ENCODE assay signal across 24 mouse cellular contexts in the genomic region with DNA sequence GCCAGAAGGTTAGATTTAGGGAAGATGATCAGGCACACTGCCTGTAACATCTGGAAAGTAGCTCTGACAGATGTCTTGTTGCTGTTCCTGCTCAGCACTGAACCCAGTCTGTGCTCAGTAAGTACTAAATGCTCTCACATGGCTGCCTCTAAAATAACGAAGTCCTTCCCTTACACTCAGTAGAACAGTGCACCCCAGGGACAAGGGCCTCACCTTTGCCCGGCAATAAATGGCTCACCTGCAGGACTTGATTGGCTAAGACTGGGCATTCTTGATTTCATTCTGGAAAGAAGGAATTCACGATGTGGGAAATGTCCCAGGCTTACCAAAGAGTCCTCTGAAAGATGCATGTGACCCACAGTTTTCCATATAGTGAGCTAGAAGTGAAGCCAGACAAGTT. TPM values are rescaled to one million over a fixed set of nuclear protein-coding genes. Genes with fewer than 3 reads are reported as not detected.
DNase-seq lines count a peak whose midpoint lies in the region; ATAC-seq and TF ChIP-seq lines count a peak whose summit lies in the region.
"Had no signal": no experiment of that assay in that cellular context is flagged by ENCODE, and none has a peak within 500 bp of the region (broad histone marks: within the 10 kb centered on the region; RNA-seq: fewer than 3 reads in every experiment).

No protein-coding gene starts in this region.

- TF ChIP-seq CTCF in heart, adult 2 months (IDR thresholded peaks at IDR 0.05) = no peak
- TF ChIP-seq CTCF in intestine, postnatal 0 days (IDR thresholded peaks at IDR 0.05; ENCODE audit: low read depth) = no peak

- no peak overlapping the region for H3K27ac ChIP-seq in heart, adult 2 months
- H3K27ac ChIP-seq in midbrain, embryonic 11.5 days (ENCODE audit: low read depth, low read length) = no peak overlapping the region
- no peak overlapping the region for H3K27ac ChIP-seq in midbrain, embryonic 13.5 days
- H3K27ac ChIP-seq in intestine, postnatal 0 days (ENCODE audit: low read depth, low read length) = no peak overlapping the region
- H3K27ac ChIP-seq: embryonic facial prominence, embryonic 10.5 days; embryonic facial prominence, embryonic 12.5 days; forebrain, embryonic 13.5 days; forebrain, embryonic 15.5 days had no signal

- 82% methylated on average over 3 of the region's 3 CpGs for WGBS in heart, adult 2 months
- 81% methylated on average over 3 of the region's 3 CpGs for WGBS in midbrain, embryonic 11.5 days
- 74% methylated on average over 3 of the region's 3 CpGs for WGBS in midbrain, embryonic 13.5 days
- WGBS in intestine, postnatal 0 days = 35% methylated on average over 3 of the region's 3 CpGs

- TF ChIP-seq POLR2A in heart, adult 2 months (IDR thresholded peaks at IDR 0.05; ENCODE audit: insufficient read depth, low read depth, low read length) = no peak

- H3K9ac ChIP-seq in heart, adult 2 months (ENCODE audit: low read depth, low read length) = no peak overlapping the region
- H3K9ac ChIP-seq in midbrain, embryonic 11.5 days (ENCODE audit: low read length) = no peak overlapping the region
- H3K9ac ChIP-seq in midbrain, embryonic 13.5 days (replicated peaks) = no peak overlapping the region
- no peak overlapping the region for H3K9ac ChIP-seq in intestine, postnatal 0 days (ENCODE audit: low read depth, low read length)
- H3K9ac ChIP-seq: embryonic facial prominence, embryonic 12.5 days; forebrain, embryonic 13.5 days; forebrain, embryonic 15.5 days had no signal

- no peaks in the 10 kb centered on the region for H3K36me3 ChIP-seq in heart, adult 2 months (ENCODE audit: control insufficient read depth, insufficient read depth, low read length)
- H3K36me3 ChIP-seq in midbrain, embryonic 11.5 days (ENCODE audit: control insufficient read depth, insufficient read depth, low read length) = no peaks in the 10 kb centered on the region
- no peaks in the 10 kb centered on the region for H3K36me3 ChIP-seq in midbrain, embryonic 13.5 days
- H3K36me3 ChIP-seq in intestine, postnatal 0 days (ENCODE audit: control insufficient read depth, insufficient read depth) = no peaks in the 10 kb centered on the region
- H3K36me3 ChIP-seq: embryonic facial prominence, embryonic 10.5 days; embryonic facial prominence, embryonic 12.5 days; forebrain, embryonic 15.5 days; G1E had no signal

- H3K4me1 ChIP-seq in heart, adult 2 months (ENCODE audit: control insufficient read depth, insufficient read depth, low read length) = no peaks in the 10 kb centered on the region
- H3K4me1 ChIP-seq in midbrain, embryonic 11.5 days (ENCODE audit: control insufficient read depth, insufficient read depth, low read length) = peaks cover 8% of the 10 kb centered on the region
- H3K4me1 ChIP-seq in midbrain, embryonic 13.5 days (replicated peaks) = peaks cover 5% of the 10 kb centered on the region; the same call in 1 of the 2 replicates
- H3K4me1 ChIP-seq in intestine, postnatal 0 days (replicated peaks; ENCODE audit: control insufficient read depth, insufficient read depth, low read length) = no peaks in the 10 kb centered on the region
- H3K4me1 ChIP-seq: embryonic facial prominence, embryonic 12.5 days; forebrain, embryonic 15.5 days had no signal

- H3K4me2 ChIP-seq in midbrain, embryonic 11.5 days = no peak overlapping the region
- H3K4me2 ChIP-seq in midbrain, embryonic 13.5 days (replicated peaks) = no peak overlapping the region
- no peak overlapping the region for H3K4me2 ChIP-seq in intestine, postnatal 0 days (replicated peaks; ENCODE audit: low read depth)
- H3K4me2 ChIP-seq: embryonic facial prominence, embryonic 12.5 days; forebrain, embryonic 13.5 days; forebrain, embryonic 15.5 days had no signal

- peak; percentile 33 for DNase-seq in heart, adult 11 months
- DNase-seq in heart, adult 2 months = no peak
- peak; percentile 54 for DNase-seq in midbrain, embryonic 11.5 days (ENCODE audit: low spot score, missing footprints)
- DNase-seq in lung, postnatal 4 days = no peak
- DNase-seq: adrenal gland, adult 8-10 months; adrenal gland, postnatal 14 days; adrenal gland, postnatal 36 days; B cell, adult 2 months; cerebellum, adult 11-12 months; cerebellum, adult 2 months; cerebellum, adult 9-10 months; cerebellum, postnatal 10 days; cerebellum, postnatal 25 days had no signal

- intact Hi-C loops in heart, adult 2 months (cut with DNase I) = no loop called here

- no peaks in the 10 kb centered on the region for H3K79me2 ChIP-seq in heart, adult 2 months (replicated peaks; ENCODE audit: control insufficient read depth, insufficient read depth, low read length)

- no peak overlapping the region for H3K4me3 ChIP-seq in heart, adult 2 months
- H3K4me3 ChIP-seq in midbrain, embryonic 11.5 days (ENCODE audit: low read depth, low read length) = no peak overlapping the region
- no peak overlapping the region for H3K4me3 ChIP-seq in midbrain, embryonic 13.5 days (replicated peaks)
- H3K4me3 ChIP-seq in intestine, postnatal 0 days (ENCODE audit: low read depth, low read length) = no peak overlapping the region
- H3K4me3 ChIP-seq: embryonic facial prominence, embryonic 10.5 days; embryonic facial prominence, embryonic 12.5 days; forebrain, embryonic 13.5 days; forebrain, embryonic 15.5 days had no signal

- ATAC-seq in midbrain, embryonic 11.5 days (ENCODE audit: low FRiP score) = no peak
- ATAC-seq in midbrain, embryonic 13.5 days = no peak
- ATAC-seq in intestine, postnatal 0 days = peak; percentile 69; the same call in 1 of the 2 replicates
- ATAC-seq: activated CD4-positive, CD25-positive, alpha-beta regulatory T cell, adult 4 months; CD4-positive, CD25-positive, alpha-beta regulatory T cell, adult 4 months; forebrain, embryonic 13.5 days; forebrain, embryonic 15.5 days; Patski had no signal

- TF ChIP-seq EP300 in heart, adult 2 months (IDR thresholded peaks at IDR 0.05; ENCODE audit: insufficient read depth, low read depth, low read length) = no peak

- no peaks in the 10 kb centered on the region for H3K27me3 ChIP-seq in heart, adult 2 months (ENCODE audit: control insufficient read depth, insufficient read depth, low read length)
- H3K27me3 ChIP-seq in midbrain, embryonic 11.5 days (ENCODE audit: control insufficient read depth, insufficient read depth, low read length) = no peaks in the 10 kb centered on the region
- no peaks in the 10 kb centered on the region for H3K27me3 ChIP-seq in midbrain, embryonic 13.5 days
- H3K27me3 ChIP-seq in intestine, postnatal 0 days (replicated peaks; ENCODE audit: control insufficient read depth, insufficient read depth, low read length) = no peaks in the 10 kb centered on the region
- H3K27me3 ChIP-seq: CH12.LX; embryonic facial prominence, embryonic 12.5 days; forebrain, embryonic 13.5 days; forebrain, embryonic 15.5 days had no signal

- no peaks in the 10 kb centered on the region for H3K9me3 ChIP-seq in midbrain, embryonic 11.5 days (ENCODE audit: control insufficient read depth, low read length)
- H3K9me3 ChIP-seq in midbrain, embryonic 13.5 days = no peaks in the 10 kb centered on the region
- H3K9me3 ChIP-seq in intestine, postnatal 0 days (ENCODE audit: control insufficient read depth) = no peaks in the 10 kb centered on the region
- H3K9me3 ChIP-seq: embryonic facial prominence, embryonic 10.5 days; embryonic facial prominence, embryonic 12.5 days; forebrain, embryonic 13.5 days; forebrain, embryonic 15.5 days; G1E had no signal

RNA-seq across cellular contexts. Expression of gene Camkmt, which starts 51.3 kb away (rescaled TPM):
- total RNA-seq in heart, adult 2 months (2021) = 1 to 10 TPM; 3.5 to 4.2 TPM
- polyA plus RNA-seq in heart, adult 2 months (2012; rRNA removed) = 1.1 and 1.2 TPM in 2 replicates
- 14.9 and 17.0 TPM in 2 replicates for polyA plus RNA-seq in midbrain, embryonic 11.5 days (2014; fragmentation: Nextera tagmentation; extraction: Ambion mirVana)
- 18.6 and 19.0 TPM in 2 replicates for polyA plus RNA-seq in midbrain, embryonic 13.5 days (2015; fragmentation: Nextera tagmentation; extraction: Ambion mirVana)
- 7.7 and 9.2 TPM in 2 replicates for polyA plus RNA-seq in intestine, postnatal 0 days (2015; fragmentation: Nextera tagmentation; extraction: Ambion mirVana)

RNA-seq across cellular contexts. Expression of gene Prepl, which starts 51.6 kb away (rescaled TPM):
- 100 to 1,000 TPM; 122 to 142 TPM for total RNA-seq in heart, adult 2 months (2021)
- polyA plus RNA-seq in heart, adult 2 months (2012; rRNA removed) = 36.1 and 86.5 TPM in 2 replicates
- polyA plus RNA-seq in midbrain, embryonic 11.5 days (2014; fragmentation: Nextera tagmentation; extraction: Ambion mirVana) = 60.0 and 61.7 TPM in 2 replicates
- polyA plus RNA-seq in midbrain, embryonic 13.5 days (2015; fragmentation: Nextera tagmentation; extraction: Ambion mirVana) = 73.8 and 76.9 TPM in 2 replicates
- polyA plus RNA-seq in intestine, postnatal 0 days (2015; fragmentation: Nextera tagmentation; extraction: Ambion mirVana) = 13.7 and 13.8 TPM in 2 replicates

Comparison
In these comparisons a context has a peak if more than half of its experiments do, and no peak if none do; other contexts are left out.
1. DNase-seq: peak in heart, adult 11 months (single experiment) and midbrain, embryonic 11.5 days (single experiment); none in heart, adult 2 months (0 of 2) and lung, postnatal 4 days (0 of 2).